Mouse (Mus musculus) heart, adult 11 months (tissue): ENCODE results near the gene Dpyd.
A peak's percentile ranks its signal among the peaks of the same experiment; 100 is the strongest.

ENCODE experiments used
- DNase-seq: peaks from one replicate; pipeline ENCODE4 v3.0.0; 2022

Gene Dpyd

DNA sequence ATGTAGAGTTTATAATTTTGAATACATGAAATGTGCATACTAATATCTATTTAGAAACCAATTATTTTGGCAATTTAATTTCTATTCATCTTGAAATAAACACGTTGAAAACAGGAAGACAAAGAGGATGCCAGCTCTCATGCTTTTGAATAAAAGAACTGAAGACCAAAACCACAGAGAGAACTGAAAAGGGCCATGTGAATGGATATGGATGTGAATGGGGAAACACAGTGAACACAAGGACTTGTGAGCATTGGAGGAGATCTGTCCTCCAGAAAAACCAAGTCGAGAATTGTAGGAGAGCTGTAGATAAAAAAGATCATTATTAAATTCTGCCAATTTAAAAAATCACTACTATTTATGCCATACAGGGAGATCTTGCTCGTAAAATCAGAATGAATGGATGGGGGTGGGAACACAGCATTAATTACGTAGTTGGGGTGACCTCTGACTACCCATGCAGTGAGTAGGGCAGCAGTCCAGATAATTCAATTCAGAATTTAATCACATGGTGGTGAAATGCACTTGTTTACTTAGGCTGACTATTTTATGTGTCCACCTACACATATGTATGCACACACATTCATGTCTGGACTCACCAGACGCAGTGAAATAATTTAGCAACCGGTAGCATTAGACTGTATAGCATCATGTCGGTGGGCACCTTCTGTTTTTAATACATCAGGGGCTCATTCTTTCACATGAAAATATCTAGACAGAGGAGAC lies 114.3 kb downstream of the Dpyd start:
- DNase-seq, result no peak

DNA sequence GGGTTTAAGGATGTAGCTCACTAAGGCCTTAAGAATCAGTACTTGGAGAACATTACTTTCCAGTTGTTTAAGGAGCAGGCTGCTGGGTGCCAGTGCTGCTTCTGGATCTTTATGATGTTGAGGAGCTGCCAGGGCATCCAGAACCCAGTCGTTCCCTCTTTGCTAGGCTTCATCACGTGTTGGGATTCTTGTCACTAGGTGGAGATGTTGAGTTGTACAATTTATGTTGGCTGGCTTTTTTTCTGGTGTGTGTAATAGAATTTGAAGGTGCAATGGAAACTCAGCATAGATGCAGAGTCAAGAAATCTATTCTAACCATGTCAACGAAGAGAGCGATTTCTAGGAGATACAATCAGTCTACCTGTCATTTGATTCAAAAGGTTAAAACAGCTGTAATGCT lies 118.9 kb downstream of the Dpyd start:
- no peak for DNase-seq

DNA sequence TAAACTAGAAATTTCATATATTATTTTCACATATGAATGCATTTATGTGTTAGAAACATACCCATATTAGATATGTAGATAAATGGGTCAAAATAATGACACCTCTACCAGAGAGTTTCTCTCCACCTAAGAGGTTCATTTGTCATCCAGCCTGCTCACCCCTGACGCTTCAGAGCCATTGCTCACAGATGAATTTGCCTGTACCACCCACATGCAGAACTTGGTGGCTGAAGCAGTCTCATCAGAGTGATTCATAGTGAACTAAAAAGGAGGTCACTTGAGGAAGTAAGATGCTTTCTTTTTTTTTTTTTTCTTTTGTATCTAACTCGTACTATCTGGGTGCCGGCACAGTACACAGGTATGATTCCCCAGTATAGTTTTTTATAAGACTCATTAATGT lies 188.3 kb downstream of the Dpyd start:
- no peak for DNase-seq

DNA sequence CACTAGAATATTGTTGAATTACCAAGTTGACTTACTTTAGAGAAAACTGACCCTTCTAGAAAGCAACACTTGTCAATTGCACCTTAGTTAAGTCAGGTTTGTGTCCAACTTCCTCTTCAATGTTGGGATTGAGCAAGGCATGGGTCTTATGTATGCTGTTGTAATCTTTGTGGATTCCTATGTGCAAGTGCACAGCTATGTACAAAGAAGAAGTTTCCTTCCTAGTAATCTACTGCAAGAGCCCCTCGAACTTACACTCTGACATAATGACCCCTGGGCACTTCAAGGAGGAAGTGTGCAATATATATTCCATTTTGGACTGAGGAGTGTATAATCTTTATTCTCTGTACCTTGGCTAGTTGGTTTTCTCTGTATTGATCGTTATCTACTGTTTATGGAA lies 191.7 kb downstream of the Dpyd start:
- no peak for DNase-seq

DNA sequence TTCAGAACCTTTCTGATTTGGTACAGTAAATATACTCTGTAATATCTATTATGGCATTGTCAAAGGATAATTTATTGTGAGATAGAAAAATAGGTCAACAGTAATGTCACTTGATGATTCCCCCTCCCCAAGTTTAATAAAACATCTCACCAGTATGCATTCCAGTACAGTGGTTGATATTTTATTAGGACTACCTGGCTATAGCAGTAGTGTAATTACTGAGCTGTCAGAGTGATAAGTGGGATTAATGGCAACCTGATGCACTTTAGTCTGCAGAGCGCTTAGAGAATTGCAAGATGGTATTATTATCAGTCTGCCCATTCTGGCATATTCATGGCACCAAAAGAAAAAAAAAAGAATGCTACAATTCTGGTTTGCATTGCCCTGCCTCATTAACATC lies 194.2 kb downstream of the Dpyd start:
- DNase-seq, result no peak

DNA sequence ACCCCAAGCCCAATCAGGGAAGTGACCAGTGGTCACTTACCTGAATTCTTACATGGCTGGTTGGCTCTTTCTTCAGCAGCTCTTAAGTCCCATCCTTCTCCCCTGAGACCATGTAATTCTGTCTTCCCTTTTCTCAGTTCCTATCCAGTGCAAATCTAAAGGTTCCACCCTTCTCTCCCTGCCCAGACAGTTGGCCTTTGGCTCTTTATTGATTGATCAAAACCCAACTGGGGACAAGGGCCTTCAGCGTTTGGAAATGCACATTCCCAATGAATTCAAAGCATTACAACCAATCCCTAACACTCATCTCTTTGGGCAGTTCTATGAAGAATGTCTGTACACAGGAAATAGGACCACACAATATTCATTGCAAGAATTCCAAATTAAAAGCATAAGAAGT lies 251.0 kb downstream of the Dpyd start:
- no peak for DNase-seq

DNA sequence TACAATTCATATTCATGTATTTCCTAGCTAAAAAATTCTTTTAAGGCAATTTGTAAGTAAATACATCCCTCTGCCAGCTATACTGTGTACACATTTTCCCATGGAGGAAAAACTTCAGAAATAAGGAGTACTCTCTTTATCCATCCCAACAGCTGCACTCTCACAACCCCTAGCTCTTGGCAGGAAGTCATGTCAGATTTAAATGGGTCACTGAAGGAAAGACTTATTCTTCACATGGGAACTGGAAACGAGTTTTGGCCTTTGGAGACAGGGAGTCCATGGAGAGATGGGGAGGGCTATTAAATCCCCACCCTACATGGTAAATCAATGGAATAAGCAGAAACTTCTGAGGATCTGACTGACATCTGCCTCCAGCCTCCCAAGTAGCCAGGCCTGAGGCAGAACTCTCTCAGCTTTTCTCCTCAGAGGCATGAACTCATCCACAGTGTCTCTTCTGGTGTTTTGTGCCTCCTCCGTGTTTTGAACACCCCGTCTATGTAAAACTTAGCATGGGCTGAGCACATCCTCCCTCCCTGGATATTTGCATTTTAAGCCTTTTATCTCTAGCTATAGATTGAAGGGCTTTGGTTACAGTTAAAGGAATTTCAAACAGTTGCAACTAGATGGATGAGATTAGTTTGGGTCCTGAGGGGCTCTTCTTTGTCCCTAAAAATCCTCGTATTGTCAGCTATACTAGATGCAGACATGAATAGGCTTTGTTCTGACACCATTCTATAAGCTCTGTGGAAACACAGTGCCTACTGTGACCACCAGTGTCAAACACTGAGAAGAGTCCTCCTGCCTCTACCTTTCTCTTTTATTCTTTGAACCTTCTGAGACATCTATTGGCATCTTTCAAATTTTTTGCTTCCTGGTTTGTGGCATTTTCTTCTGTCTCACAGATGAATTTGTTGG lies 288.9 kb downstream of the Dpyd start:
- DNase-seq, result peak; percentile 89

DNA sequence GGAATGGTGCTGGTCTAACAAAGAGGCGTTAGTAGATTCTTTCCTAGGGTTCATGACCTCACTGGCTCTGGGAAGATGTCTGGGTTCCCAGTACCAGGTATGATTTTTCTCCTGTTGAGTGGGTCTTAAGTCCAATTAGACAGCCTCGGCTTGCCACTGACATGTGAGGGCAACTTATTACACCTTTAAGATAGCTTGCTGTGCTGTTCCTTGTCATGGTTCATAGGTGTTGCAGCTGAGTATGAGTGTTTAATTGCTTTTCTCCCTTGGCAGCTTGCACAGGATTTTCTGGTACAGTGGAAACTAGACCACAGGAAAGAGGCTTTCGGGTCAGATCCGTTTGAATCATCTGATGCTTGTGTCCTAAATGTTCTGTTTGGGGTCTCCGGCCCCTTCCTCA lies 290.8 kb downstream of the Dpyd start:
- DNase-seq, result no peak

DNA sequence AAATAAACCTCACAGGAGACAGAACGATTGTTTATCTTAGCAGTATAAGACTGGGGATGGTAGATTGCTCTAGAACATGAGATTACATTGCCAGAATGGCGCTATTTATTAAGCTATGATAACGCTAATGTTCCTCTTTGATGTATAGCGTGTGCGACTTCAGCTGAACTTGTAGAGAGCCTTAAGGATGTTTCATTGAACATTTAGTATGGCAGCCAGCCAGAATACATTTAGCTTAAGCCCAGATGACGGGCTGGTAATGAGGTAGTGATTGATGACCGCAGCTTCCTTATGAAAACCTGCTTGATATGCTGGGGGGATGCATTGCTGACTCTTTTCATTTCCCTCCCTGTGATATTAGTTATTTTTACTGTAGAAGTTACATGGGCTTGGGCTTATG lies 293.5 kb downstream of the Dpyd start:
- DNase-seq, result no peak

DNA sequence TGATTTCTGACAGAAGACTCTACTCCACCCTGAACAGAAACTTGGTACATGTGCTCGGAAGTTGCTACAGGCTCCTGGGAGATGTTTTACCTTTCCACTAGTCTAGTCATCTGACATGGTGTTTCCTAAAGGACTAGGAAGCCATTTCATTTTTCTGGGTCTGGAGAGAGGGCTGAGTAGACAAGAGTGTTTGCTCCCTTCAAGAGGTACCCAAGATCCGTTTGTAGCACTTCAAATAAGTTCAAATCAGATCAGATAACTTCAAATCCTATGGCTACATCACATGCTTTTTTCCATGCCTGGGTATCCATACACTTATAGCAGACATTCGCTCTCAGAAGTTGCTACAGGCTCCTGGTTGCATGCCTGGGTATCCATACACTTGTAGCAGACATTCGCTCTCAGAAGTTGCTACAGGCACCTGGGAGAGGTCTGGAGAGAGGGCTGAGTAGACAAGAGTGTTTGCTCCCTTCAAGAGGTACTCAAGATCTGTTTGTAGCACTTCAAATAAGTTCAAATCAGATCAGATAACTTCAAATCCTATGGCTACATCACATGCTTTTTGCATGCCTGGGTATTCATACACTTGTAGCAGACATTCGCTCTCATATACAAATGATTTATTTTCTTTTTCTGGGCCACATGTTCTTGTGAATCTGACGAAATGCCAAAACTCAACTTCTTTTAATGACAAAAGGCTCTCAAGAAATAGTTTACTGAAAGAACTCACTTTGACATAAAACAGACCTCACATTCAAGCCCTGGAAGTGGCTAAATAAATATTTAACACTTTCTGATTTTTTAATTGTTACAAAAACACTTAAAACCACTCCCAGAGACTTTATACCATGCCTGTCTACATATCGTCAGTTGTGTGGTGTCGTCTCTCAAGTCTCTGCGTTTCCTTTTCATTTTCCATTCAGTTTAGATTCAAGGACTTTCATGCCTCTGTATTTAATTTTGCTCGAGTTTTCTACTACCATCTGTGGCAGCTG lies 307.5 kb downstream of the Dpyd start:
- DNase-seq, result no peak

DNA sequence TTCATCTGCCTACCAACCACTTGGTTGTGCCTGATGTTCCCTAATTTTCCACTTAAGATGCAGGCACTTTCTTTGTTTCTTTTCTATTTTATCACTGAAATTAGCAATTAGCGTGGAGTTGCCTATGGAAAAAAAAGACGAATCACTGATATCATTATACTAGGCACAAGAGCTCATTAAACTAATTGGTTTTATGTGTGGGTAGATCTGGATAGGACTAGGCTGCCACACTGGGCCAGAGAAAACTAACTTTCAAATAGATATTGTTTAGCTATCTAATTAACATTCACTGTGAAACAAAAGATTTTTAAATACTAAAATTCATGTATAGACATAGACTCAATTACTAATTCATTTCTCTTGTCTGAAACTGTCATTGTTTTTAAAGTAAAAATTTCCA lies 313.9 kb downstream of the Dpyd start:
- DNase-seq, result no peak

DNA sequence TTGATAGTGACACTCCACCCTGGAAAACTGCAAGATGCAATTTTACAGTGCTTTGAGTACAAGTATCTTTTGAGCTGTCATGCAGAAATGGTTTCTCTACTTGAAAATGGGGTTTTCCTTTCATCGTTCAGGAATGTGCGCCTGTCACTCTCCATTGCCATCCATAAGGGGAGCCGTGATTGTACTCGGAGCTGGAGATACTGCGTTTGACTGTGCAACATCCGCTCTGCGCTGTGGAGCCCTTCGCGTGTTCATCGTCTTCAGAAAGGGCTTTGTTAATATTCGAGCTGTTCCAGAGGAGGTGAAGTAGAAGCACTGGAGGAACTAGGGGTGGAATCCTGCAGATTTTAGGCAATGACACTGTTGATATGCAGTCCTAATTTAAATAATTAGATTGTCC lies 337.1 kb downstream of the Dpyd start:
- DNase-seq, result no peak

DNA sequence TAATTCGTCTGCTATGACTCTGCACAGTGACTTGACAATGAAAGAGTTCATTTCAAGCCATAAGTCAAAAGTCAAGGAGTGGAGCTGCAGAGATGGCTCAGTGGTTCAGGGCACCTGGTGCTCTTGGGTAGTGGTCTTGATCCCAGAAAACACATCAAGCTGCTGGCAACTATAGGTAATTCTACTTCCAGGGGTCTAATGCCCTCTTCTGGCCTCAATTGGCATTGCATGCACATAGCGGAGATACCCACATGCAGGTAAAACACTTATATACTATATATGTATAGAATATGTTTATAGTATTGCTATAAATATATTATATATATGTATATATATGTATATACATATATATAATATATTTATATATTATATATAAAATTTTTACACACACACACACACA lies 429.4 kb downstream of the Dpyd start:
- no peak for DNase-seq

DNA sequence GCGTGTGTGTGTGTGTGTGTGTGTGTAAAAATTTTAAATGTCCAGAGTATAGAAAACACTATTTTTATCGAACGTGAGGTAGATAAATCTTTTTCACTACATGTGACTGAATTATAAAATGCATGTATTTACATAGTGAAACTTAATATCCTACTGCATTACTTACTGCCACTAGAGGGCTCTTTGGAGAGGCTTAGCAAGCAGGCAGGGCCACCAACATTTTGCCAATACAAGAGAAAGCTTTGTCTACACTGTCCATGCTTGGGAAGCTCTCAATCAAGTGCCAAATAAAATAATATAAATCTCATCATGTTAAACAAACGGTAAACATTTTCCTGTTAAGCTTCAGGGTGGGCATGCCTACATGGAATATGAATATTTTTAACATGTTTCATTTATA lies 429.9 kb downstream of the Dpyd start:
- DNase-seq, result no peak

DNA sequence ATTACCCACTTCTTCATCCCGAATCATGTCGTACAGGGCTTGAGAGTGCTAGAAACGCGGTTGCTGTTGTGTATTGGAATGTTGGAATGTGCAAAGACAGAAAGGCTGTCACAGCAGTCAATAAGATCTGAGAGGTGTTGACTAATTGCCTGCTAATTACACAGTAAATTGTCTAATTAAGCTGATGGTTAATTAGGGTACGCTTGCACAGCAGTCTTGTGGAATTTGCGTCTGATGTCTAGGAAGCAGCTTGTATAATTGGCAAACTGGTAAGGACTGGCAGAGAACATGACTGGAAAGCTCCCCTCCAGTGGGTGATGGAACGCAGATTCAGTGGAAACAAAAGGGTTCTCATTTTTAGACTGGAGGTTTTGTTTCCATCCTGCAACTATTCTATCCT lies 459.3 kb downstream of the Dpyd start:
- peak; percentile 35 for DNase-seq

DNA sequence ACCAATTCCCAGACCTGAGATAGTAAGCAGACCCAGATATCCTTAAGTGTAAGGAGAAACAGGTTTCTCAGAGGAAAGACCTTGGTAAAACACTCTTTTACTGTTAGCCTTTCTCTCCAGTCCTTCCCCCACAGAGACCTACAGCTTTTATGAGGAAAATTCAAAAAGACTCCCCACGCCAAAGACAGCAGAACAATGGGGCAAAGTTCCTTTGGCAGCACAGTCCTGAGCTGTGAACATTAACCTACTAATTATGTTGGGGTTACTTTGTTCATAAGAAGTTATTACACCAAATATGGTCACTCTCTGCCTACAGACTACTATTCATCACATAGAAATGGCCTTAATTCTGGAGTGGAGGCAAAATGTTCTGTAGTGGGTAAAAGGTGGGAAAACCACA lies 480.7 kb downstream of the Dpyd start:
- DNase-seq, result no peak

DNA sequence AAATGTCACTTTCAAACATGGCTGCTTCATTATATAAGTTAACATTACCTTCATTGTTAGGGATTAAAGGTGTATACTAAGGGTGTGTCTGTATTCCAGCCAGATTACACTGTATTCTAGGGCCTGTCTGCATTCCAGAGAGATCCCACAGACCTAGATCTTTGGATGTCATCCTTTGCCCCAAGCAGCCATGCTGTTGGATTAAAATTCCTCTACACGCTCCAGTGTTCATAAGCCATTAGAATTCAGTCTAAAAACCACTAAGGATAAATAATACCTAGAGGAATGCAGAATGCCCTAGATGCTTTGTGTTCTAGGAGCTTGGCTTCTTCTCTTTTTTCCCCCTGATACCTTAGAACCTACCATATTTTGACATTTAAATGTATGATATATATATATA lies 494.2 kb downstream of the Dpyd start:
- DNase-seq, result no peak

DNA sequence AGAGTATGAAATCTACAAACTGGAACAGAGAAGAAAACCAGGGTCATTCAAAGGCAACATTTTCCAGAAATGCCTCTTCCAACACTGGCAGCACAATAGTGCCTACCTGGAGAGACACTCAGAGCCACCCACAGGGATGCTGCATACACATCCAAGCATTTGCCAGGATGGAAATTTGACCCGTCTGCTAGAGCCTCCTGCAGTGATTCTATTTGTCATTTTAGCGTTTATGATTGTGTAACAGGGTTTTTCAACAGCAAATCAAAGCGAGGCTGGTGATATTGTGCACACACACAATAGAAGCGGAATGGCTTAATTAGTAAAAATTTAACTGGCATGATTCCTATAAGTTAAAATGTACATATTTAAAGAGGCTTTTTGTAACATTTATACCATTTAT lies 501.3 kb downstream of the Dpyd start:
- DNase-seq, result no peak

DNA sequence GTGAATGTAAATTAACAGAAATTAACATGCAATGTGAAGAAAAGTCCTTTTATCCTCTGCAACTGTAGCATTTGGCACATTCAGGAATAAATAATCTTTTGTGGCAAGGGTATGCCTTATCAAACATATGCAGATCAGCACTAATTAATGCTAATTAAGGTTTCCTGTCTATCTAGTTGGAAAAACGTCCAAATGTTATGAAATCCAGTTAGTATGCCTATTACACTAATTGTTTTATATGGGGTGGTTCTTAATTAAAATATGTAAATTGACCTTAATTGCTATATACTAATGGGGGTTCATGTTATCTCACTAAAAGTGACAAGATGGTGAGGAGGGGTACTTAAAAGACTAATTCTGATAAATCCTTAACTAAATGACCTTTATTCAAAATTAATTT lies 501.7 kb downstream of the Dpyd start:
- no peak for DNase-seq

DNA sequence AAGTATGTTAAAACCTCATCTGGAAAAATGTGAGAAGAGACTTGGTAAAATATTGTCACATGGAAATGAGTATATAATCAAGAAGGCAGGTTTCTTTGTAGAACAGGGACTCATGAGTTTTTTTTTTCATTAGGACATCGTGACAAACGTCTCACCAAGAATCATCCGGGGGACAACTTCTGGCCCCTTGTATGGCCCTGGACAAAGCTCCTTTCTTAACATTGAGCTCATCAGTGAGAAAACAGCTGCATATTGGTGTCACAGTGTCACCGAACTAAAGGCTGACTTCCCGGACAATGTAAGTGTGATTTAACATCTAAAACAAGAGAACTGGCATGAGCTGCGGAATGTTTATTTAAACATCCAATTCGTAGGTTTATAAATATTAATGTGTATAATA lies 502.8 kb downstream of the Dpyd start:
- DNase-seq, result no peak

DNA sequence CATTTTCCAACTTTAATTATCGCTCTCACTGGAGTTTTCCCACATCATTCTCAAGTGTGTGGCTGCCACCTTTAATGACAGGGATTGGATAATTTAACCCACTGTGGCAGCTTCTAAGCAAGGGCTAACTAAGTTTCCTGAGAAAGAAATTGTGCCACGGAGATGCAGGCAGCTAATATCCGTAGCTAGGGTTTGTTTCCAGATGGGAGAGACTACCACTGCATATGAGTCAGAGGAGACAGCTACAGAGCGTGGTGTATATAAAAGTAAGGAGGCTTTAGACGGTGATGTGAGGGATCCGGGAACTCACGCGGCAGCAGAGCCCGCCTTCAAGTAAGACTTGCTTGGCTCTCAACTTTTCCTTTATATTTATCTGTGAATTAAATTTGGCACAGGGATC lies 505.3 kb downstream of the Dpyd start:
- DNase-seq, result no peak

DNA sequence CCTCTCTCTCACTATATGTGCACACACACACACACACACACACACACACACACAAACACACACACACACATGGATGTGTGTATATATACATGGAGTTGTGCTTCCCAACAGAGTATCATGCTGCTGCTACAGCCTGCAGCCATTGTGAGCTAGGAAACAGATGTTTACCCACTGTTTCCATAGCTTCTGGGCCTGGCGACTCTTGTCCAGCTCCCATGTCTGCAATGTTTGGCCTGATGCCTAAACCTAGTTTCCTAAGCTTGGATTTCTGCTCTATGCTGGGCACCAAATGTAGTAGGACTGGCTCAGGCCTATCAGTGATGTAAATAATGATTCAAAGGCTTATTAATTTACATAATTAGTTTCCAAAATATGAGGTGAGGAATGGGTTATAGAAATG lies 524.7 kb downstream of the Dpyd start:
- no peak for DNase-seq

DNA sequence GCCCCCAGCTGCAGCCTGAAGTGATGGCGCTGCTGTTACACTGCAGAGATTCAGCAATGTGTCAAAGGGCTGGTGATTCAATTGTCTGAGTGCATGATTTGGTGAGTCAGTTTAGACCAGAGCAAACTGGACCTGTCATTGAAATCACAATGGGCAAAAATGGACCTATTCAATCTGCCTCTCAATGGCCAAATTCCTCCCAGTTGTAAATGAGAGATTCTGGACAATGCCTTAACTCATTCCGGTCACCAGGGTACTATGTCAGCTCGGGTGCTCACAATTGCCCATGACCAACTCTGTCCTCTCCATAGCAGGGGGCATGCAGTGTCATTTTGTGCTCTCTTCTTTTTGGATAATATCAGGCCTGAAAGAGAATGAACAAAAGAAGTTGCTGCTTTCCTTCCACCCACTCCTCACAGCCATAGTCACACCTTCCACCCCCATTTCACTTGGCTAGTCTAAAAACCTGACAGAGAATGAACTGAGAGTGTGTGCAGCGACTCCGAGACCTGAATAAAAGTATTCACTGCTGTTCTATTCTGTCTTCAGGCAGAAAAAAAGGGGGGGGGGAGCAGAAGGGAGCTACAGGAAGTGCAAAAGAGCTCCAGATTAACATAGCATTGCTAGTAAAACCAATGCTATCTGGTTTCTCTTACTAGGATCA lies 533.4 kb downstream of the Dpyd start:
- DNase-seq, result no peak
